Mouse (Mus musculus): ENCODE results near the gene Strap.
"Not testable (repeated sequence)": the region's sequence is repeated elsewhere in the genome, so short reads cannot be mapped to it uniquely, and the experiment has no call there.

Strap gene

GRCm38 (mm10) chr6:137734846-137735609 is at the start of gene Strap:
TSS of gene Strap (plus strand) at chr6:137735078.
- peak; percentile 77 for DNase-seq (ENCODE audit: low spot score)

DNA sequence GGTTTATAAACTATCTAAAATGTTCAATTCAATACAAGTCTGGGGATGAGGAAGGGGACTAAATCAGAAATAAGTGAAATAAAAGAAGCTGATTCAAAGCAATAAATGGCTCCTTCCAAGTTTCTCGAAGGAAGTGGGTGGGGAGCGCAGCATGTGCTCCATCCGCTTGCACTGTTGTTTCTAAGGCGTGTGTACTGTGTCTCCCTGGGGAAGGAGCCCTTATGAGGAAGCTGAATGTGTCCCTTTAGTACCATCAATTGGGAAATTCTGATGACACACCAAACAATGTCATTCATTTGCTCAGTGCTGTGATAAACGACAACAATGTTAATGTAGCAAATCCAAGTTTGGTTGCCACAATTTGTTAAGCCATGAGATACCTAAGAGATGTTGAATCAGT is 47.2 kb upstream of the Strap start:
- DNase-seq (ENCODE audit: low spot score): no peak

- no peak for DNase-seq (ENCODE audit: low spot score)
These were observed 46.8 kb upstream of the Strap start for GRCm38 (mm10) chr6:137688079-137688478.

DNA sequence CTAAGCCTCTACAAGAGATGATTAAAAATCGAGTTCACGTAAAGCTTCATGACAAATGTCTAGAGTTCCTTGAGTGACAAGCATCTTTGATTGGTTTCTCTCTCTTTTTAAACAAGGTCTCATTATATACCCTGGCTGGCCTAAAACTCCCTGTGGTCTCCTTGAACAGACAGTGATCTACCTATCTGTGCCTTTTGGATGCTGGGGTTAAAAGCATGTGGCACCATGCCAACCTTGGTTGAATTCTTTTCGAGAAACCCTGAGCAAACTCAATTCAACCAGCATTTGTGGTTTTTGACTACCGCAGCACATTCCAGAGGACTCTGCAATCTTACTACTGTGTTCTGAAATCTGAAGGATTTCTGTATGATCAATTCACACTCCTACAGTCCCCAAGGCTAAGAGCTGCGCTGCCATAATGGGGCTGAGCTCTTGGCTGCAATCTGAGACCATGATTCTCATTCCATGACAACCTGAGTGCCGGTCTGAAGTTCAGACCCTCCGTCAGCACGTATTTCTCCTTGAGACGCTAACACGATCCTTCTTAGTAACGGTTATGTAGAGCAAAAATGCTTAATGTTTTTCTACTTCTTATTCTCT is 46.3 kb upstream of the Strap start:
- DNase-seq (ENCODE audit: low spot score): no peak

GRCm38 (mm10) chr6:137690550-137691119 is 44.2 kb upstream of the Strap start:
- DNase-seq (ENCODE audit: low spot score): no peak

DNA sequence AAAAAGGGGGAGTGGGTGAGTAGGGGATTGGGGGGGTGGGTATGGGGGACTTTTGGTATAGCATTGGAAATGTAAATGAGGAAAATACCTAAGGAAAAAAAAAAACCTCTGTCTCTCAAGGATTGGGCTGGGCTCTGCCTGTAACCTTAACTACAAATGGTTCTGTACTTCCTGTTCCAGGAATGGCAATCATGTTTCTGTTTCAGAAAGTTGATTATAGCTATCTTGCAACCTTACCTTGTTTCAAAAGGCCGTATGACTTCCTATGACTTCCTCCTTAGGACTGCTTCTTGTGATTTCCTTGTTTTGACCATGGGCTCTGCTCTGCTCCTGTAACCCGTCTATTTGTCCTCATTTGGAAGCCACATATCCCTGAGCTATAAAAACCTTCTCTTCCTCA is 40.6 kb upstream of the Strap start:
- no peak for DNase-seq (ENCODE audit: low spot score)

DNA sequence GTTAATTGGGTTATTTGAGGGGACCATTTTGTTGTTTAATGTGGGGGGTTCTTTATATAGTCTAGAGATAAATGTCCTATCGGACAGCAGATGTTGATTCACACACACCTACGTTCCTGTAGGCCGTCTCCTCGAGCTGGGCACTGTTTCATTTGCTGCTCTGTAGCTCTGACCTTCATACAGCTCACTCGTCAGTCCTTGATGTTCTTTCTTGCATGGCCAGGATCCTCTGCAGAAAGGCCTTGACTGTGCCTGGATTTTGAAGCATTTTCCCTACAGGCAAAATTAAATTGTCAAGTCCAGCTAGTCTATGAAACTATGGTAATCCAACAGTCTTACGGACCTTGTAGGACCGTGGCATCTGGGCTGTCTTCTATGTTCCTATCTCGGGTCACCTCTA is 39.8 kb upstream of the Strap start:
- no peak for DNase-seq (ENCODE audit: low spot score)

DNA sequence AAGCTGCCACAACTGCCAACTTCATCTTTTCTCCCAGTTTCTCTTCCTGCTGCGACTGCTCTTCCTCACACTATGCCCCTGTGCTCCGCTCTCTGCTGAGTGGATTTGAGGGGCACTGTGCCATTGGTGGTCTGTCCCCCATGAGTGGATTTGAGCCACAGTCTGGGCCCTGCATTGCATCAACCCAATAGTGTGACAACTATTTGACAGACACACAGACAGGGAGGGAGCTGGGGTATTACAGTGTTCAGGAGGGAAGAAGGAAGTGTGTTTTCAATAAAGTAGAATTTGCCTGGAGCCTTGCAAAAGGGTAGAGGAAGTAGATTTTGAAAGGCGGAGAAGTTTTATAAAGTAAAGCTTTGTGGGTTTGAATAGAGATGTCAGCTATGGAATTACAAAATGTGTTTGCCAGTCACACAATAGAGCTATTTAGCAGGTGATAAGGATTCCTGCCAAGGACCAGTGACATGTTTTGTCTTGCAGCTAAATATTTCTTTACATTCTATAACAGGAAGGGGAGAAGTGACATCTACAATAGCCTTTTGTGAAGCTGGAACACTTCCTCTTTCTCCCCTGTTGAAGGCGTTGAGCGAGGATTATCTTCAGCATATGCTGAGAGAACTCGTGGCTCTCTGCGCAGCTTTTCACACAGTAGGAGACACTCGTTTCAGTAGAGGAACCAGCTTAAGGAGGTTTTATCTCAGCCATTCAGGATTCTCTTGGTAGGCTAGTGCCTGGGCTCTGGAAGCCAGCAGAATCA is 38.3 kb upstream of the Strap start:
- DNase-seq (ENCODE audit: low spot score): no peak

DNA sequence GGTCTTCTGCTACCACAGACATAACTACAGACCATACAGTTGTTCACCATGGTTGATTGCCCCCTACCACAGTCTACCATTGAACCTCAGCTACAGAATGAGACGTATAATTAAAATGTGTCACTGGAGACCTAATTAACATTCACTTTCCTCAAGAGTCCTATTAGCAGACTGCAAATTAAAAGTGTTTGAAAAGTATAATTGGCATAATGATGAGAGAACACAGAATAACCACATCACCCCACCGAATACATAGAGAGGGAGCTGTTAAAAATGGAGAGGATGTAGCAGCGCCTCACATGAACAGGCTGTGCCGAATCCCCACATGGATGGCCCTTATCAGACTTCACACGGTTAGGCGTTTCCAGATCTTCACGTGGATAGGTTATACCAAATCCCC is 35.4 kb upstream of the Strap start:
- DNase-seq (ENCODE audit: low spot score): no peak

DNA sequence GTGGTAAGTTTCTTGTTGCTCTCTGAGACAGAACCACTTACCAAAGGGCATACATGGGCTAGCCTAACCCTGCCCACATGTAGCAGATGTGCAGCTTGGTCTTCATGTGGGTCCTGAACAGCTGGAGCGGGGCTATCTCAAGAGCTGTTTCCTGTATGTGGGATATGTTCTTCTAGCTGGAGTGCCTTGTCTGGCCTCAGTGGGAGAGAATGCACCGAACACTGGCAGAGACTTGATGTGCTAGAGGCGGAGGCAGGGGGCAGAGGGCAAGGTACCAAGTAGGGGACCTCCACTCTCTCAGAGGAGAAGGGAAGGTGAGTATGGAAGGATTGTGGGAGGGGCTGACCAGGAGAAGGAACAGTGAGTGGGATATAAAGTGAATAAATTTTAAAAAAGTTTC is 32.7 kb upstream of the Strap start:
- DNase-seq (ENCODE audit: low spot score): no peak

DNA sequence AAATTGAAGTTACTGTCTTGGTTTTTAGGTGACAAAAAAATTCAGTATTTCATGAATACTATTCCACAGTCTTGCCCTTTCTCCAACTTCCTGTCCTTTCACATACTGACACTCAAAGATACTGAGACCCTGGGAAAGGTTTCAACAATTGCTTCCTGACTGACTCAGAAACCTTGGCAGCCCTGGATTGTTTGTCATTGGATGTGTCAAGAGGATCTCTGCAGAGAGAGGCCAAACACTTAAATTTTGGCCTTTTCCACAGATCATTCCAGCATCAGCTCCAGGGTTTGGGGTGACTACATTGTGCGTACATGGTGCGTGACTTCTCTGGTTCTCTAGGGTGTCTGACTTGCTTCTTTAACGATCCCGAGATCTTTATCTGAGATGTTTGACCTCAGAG is 32.0 kb upstream of the Strap start:
- no peak for DNase-seq (ENCODE audit: low spot score)

- no peak for DNase-seq (ENCODE audit: low spot score)
These were observed 31.4 kb upstream of the Strap start for GRCm38 (mm10) chr6:137703431-137703830.

GRCm38 (mm10) chr6:137704300-137704939 is 30.5 kb upstream of the Strap start:
- DNase-seq (ENCODE audit: low spot score): no peak

- no peak for DNase-seq (ENCODE audit: low spot score)
These were observed 28.7 kb upstream of the Strap start for GRCm38 (mm10) chr6:137706209-137706608.

- DNase-seq (ENCODE audit: low spot score): not testable (repeated sequence)
These were observed 26.0 kb upstream of the Strap start for GRCm38 (mm10) chr6:137708726-137709405.

DNA sequence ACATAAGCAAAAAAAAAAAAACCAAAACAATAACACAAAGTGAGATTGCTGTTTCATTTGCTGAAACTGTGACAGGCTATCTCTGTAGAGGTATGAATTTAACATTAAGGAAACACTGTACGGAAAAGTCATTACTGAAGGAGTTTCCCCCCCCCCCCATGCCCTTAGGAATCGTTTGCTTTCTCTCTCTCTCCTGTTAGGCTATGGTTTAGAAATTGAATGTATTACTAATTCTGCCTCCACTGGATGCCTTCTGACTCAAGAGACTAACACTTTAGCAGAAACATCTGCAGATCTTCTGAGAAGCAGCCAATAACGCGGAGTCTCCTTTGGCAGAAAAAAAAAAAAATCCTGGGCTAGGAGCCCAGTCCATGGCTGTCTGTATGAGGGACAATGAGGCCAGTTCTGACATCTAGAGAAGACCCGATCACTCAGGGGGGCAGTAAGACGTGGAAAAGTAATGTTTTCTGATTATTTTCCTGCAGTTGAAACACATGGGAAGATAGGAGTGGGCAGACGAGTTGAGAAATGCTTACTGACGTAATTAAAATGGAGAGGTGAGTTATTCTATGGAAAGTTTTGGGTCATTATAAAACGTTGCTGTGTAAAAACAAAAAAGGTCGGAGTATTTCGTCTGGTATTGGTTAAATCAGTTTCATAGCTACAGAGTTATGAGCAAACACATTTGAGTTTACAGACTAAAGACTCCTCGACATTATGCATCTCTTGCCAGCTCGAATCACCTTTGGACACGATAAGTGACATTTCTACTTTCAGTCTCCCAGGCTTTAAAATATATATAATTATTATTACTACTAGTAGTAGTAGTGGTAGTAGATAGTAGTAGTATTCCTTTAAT is 24.5 kb upstream of the Strap start:
- DNase-seq (ENCODE audit: low spot score): no peak

GRCm38 (mm10) chr6:137712654-137713309 is 22.1 kb upstream of the Strap start:
- DNase-seq (ENCODE audit: low spot score): no peak

DNA sequence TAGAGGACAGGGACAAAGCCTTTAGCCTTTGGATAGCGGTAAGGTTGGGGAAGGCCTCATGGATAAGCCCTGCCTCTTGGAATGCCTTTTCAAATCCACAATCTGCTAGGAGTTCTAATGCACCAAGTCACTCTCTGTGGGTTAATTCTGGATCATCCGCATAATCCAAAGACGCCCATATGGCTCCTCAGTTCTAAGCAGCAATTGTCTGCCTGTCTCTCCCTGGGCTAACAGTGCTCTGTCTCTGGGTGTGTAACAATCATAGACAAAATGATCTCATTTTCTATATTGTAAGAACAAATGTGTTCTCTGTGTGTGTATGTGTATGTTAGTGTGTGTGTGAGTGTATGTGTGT is 21.6 kb upstream of the Strap start:
- DNase-seq (ENCODE audit: low spot score): no peak

GRCm38 (mm10) chr6:137716802-137717201 is 18.1 kb upstream of the Strap start:
- DNase-seq (ENCODE audit: low spot score): no peak

- no peak for DNase-seq (ENCODE audit: low spot score)
These were observed 12.5 kb upstream of the Strap start for GRCm38 (mm10) chr6:137722220-137722931.
